Mouse (Mus musculus): ENCODE measurements around the gene P4ha1.
A peak's percentile ranks its signal among the peaks of the same experiment; 100 is the strongest.
"Not testable (repeated sequence)": the region's sequence is repeated elsewhere in the genome, so short reads cannot be mapped to it uniquely, and the experiment has no call there.

Gene P4ha1

DNA sequence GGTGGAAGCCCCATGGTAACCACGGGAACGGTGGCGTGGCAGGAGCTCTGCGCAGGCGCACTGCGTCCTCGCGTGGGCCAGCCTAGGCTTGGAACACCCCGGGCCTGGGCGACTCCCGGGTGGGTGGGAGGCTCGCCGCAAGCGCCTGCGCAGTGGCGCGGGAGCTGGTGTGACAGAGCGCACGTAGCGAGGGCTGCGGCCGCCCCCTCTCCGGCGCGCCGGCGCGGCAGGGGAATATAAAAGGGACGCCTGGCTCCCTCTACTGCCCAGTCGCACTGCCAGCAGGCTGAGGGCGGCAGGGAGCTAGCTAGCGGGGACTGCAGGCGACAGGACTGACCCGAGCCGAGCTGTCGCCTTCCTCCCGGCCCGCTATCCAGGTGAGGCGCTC lies at the start of gene P4ha1:
TSS of gene P4ha1 (plus strand) at position 197 of the 388 bp plus-strand sequence.
- DNase-seq (ENCODE audit: low read depth, low spot score) = peak; percentile 98

DNA sequence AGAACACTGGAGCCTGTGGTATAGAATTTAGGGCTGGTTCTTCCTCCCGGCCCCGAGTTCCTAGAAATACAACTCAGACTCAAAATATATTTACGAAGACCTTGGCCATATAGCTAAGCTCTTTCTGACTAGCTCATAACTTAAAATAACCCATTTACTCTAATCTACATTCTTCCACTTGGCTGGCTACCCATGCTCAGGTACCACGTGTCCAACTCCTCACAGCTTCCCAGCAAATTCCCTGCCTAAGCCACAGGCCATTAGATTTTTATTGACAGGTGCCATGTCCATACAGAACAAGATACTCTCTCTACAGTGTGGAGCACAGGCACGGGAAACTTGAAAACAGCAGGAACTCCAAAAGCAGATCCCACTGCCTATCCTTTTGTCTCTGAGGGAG lies 47.4 kb upstream of the P4ha1 start:
- DNase-seq (ENCODE audit: low read depth, low spot score) = no peak

DNA sequence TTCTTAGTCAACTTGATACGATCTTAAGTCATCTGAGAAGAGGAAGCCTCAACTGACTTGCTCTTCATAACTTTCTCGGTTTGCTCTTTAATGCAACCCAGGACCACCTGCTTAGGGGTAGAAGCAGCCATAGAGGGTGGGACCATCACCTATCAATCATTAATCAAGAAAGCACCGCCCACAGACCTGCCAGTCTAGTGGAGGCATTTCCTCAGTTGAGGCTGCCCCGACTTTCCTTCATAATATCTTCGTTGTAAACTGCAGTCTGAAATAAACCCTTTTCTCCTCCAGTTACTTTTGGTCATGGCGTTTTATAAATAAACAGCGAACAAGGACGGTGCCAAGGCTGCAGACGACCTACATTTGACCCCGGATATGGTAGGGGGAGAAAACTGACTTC lies 46.0 kb upstream of the P4ha1 start:
- DNase-seq (ENCODE audit: low read depth, low spot score) = no peak

GRCm38 (mm10) chr10:59277729-59278475 lies 45.2 kb upstream of the P4ha1 start:
- no peak for DNase-seq (ENCODE audit: low read depth, low spot score)

- no peak for DNase-seq (ENCODE audit: low read depth, low spot score)
These were observed 39.9 kb upstream of the P4ha1 start for GRCm38 (mm10) chr10:59283164-59283563.

- no peak for DNase-seq (ENCODE audit: low read depth, low spot score)
These were observed 39.3 kb upstream of the P4ha1 start for GRCm38 (mm10) chr10:59283749-59284148.

- DNase-seq (ENCODE audit: low read depth, low spot score) = no peak
These were observed 37.6 kb upstream of the P4ha1 start for GRCm38 (mm10) chr10:59285530-59285929.

DNA sequence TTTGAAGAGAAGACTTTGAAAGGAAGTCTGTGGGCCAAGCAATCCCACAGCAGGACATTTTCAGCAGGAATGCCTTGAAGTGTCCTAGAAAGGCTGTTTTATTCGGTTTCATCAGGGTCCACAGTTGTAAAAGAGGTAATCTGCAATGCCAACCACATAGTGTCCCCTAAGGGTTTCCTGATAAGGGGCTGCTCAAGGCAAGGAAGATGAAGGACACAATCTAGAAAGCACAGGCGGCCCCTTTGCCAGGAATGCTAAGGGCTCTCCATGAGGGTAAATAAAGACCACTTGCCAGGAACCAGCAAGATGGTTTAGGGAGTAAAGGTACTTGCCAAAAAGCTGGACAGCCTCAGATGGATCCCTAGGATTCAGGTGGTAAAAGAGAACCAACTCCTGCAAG lies 35.8 kb upstream of the P4ha1 start:
- DNase-seq (ENCODE audit: low read depth, low spot score) = no peak

DNA sequence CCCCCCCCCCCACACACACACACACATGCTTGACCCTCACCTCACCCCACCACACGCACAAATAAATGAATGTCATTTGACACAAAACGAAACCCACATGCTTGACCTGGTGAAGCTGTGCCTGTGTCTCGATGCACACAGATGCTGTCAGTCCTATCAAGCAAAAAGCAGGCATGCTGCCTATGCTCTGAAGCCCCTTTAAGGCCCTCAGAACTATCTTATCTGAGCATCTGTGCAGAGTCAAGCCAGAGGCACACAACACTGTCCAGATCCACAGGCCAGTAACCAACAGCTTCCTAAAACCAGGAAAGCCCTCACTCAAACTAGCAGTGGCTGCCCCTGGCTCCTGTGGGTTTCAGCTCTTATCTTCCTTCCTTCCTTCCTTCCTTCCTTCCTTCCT lies 35.4 kb upstream of the P4ha1 start:
- DNase-seq (ENCODE audit: low read depth, low spot score) = no peak

DNA sequence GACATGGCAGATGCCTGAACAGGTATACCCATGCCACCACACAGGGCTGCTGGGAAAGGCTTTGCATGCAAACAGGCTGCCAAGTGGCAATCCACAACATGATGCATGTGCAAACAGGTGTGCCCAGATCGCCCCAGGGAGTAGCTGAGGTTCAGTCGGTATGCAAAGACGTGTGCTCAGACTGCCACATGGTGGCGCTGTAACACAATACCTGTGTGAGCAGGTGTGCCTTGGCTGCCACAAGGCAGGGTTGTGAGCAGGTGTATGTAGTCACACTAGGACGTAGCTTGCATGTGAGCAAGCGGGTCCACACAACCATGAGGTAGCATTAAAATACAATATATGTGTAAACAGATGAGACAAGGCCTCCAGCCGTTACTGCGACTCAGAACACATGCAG lies 34.0 kb upstream of the P4ha1 start:
- DNase-seq (ENCODE audit: low read depth, low spot score) = no peak

DNA sequence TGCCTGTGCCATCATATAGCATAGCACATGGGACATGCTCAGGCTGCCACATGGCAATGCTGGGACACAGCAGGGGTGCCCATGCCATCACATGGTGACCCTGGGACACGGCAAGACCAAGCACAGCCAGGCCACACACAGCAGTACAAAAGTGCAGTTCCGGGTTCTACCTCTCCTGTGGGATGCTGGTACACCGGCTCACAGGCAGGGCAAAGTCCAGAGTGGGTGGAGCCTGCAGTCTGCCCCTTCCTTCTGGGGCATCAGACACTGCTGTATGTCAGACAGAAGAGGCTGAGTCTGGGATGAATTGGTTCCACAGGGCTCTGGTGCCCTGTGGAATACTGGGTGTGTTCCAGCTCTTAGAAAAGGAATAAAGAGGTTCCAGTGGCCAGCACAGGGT lies 31.6 kb upstream of the P4ha1 start:
- no peak for DNase-seq (ENCODE audit: low read depth, low spot score)

DNA sequence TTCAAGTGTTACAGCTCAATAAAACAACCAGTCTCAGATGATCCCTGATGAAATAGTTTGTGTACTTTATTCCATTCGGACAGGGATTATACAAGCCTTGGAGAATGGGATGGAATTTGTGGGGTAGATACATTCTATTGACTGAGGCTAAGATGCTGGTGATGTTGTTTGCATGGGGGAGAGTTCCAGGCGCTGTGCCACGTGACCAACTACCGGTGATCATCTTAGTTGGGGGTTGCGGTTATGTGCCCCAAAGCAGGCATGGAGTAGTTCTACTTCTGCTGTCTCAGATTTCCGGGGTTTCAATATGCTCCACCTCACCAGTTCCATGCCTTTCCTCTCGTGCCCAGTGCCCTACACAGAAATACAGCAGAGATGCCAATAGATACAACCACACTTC lies 31.0 kb upstream of the P4ha1 start:
- no peak for DNase-seq (ENCODE audit: low read depth, low spot score)

- DNase-seq (ENCODE audit: low read depth, low spot score) = peak; percentile 74
These were observed 30.5 kb upstream of the P4ha1 start for GRCm38 (mm10) chr10:59292558-59292957.

DNA sequence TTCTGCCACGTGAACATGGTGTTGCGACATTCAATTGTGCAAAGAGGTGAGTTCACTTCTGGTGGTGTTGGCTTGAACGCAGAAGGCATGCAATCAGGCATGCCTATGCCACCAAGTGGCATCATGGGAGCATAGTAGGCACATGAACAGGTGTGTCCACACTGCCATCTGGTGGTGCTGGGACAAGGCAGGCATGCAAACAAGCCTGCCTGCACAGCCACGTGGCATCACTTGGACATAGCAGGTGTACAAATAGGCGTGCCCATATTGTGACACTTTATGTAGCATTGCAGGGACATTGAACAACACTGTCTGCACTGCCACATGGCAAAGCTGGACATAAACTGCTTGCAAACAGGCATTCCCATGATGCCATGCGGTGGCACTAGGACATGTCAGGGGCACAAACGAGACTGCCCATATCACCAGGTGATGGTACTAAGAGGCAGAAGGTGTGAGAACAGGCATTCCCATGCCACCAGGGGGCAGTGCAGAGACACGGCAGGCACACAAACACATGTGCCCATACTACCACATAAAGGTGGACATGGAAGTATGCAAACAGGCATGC lies 27.8 kb upstream of the P4ha1 start:
- peak; percentile 56 for DNase-seq (ENCODE audit: low read depth, low spot score)

- DNase-seq (ENCODE audit: low read depth, low spot score) = peak; percentile 63
These were observed 26.8 kb upstream of the P4ha1 start for GRCm38 (mm10) chr10:59296261-59296660.

- not testable (repeated sequence) for DNase-seq (ENCODE audit: low read depth, low spot score)
These were observed 20.4 kb upstream of the P4ha1 start for GRCm38 (mm10) chr10:59302671-59303070.

GRCm38 (mm10) chr10:59308993-59309715 lies 13.9 kb upstream of the P4ha1 start:
- no peak for DNase-seq (ENCODE audit: low read depth, low spot score)

- DNase-seq (ENCODE audit: low read depth, low spot score) = no peak
These were observed 13.0 kb upstream of the P4ha1 start for GRCm38 (mm10) chr10:59310124-59310523.

DNA sequence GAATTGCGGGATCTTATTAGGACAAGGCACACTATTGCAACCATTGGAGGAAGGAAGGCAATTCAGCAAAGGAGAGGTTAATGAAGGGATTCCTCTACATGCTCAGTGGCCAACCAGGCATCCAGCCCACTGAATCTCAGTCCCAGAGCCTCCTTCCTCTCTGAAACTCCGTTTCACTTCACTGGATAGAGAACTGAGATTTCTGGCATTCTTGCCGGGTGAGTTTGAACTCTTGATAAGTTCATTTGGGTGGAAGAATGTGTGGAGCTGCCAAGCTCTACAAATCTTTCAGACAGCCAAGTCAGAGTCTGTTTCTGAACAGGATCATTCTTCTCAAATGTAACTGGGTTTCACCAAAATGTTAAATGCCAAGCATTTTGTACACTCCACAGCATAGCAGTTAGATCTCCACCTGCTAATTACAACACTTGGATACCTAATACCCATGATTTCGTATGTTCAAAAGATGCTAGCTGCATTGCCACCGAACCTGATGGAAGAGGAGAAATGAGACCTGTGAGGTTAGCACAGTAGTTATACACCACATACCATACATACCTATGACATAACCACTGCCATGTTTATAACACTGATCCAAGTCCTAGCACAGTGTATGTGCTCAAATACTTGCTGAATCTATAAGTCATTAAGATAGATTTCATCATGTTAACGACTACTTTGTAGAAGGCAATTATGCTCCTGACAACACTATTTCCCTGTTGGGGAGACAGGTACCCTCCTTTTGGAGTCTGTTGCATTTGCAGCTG lies 12.2 kb upstream of the P4ha1 start:
- DNase-seq (ENCODE audit: low read depth, low spot score) = no peak

GRCm38 (mm10) chr10:59311881-59312280 lies 11.2 kb upstream of the P4ha1 start:
- no peak for DNase-seq (ENCODE audit: low read depth, low spot score)

- no peak for DNase-seq (ENCODE audit: low read depth, low spot score)
These were observed 2.0 kb upstream of the P4ha1 start for GRCm38 (mm10) chr10:59321112-59321511.

- no peak for DNase-seq (ENCODE audit: low read depth, low spot score)
These were observed 825 bp upstream of the P4ha1 start for GRCm38 (mm10) chr10:59322271-59322670.
